Mouse (Mus musculus) megakaryocyte, embryonic 14.5 days (primary cell): ENCODE measurements around the gene Hc. TPM values are rescaled to one million over a fixed set of nuclear protein-coding genes. Genes with fewer than 3 reads are reported as not detected.

Experiments
- H3K27me3 ChIP-seq: replicated peaks from 2 replicates; pipeline ENCODE3; 2012; ENCODE audit warnings: inconsistent platforms
- H3K36me3 ChIP-seq: replicated peaks from 2 replicates; pipeline ENCODE3; 2012; ENCODE audit warnings: low read length, inconsistent platforms, mixed read lengths
- H3K4me1 ChIP-seq: 2 replicates; pipeline ENCODE4 v1.6.1; 2012; ENCODE audit warnings: inconsistent platforms
- H3K4me3 ChIP-seq: replicated peaks from 2 replicates; pipeline ENCODE3; 2012; ENCODE audit warnings: moderate library complexity, mild to moderate bottlenecking, inconsistent platforms
- H3K9me3 ChIP-seq: 2 replicates; pipeline ENCODE4 v1.6.1; 2012; ENCODE audit warnings: inconsistent platforms
- FLI1 ChIP-seq: IDR thresholded peaks from 2 replicates; pipeline ENCODE4 v1.6.1; 2012; ENCODE audit warnings: low read length, inconsistent platforms, mixed read lengths
- GATA1 ChIP-seq: IDR thresholded peaks from 3 replicates; pipeline ENCODE4 v1.6.1; 2012; ENCODE audit warnings: mixed read lengths, low read length, inconsistent platforms, borderline replicate concordance
- polyA plus RNA-seq: library from polyadenylated mRNA; stranded (reverse); fragments of >175 nt; gene quantifications from 2 replicates; pipeline ENCODE4 v1.2.3, GENCODE M21; 2012; ENCODE audit warnings: low replicate concordance; ENCODE audit not compliant: insufficient read depth

Gene Hc
- polyA plus RNA-seq, 1 experiment: not detected

DNA sequence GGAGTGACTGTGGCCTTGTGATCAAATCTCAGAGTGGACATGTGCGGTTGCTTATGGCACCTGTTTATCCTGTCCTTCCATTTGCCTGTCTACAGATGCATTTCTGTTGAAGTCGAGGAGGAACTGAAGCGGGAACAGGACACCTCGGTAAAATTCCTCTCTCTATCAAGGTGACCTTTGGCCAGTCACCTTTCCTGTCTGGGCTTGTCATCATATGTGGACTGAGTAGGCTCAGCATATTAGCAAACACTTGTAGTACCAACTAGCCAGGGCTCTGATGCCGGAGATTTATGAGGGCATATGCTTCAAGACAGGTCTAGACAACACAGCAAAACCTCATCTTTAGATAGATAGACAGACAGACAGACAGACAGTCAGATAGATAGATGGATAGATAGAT lies 982 bp downstream of the Hc start:
- Histone ChIP-seq H3K9me3 (no peaks in the 10 kb centered on the region), H3K27me3 (peaks cover 18% of the 10 kb centered on the region), H3K4me1 (no peaks in the 10 kb centered on the region), H3K36me3 (no peaks in the 10 kb centered on the region), H3K4me3 (no peak overlapping the region)
- TF ChIP-seq GATA1 (no peak), FLI1 (no peak)

DNA sequence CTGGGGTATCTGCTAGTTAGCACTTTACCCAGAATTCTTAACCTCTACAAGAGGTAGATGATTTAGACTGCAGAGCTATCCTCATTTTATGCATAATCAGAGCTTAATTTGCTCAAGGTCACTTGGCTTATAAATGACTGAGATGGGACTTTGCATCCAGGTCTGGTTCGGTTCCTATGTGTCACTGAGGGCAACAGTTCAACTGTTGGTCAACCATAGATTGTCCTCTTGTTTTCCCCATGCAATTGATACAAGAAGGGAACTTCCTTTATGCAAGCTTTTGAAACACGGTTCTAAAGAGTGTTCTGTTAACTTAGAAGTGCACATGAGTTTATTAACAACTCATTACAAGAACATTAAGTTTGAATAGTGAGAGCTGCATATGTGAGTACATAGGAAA lies 2.9 kb downstream of the Hc start:
- Histone ChIP-seq H3K36me3 (no peaks in the 10 kb centered on the region), H3K4me1 (no peaks in the 10 kb centered on the region), H3K4me3 (no peak overlapping the region), H3K9me3 (no peaks in the 10 kb centered on the region), H3K27me3 (peaks cover 13% of the 10 kb centered on the region)
- no peak for TF ChIP-seq GATA1

DNA sequence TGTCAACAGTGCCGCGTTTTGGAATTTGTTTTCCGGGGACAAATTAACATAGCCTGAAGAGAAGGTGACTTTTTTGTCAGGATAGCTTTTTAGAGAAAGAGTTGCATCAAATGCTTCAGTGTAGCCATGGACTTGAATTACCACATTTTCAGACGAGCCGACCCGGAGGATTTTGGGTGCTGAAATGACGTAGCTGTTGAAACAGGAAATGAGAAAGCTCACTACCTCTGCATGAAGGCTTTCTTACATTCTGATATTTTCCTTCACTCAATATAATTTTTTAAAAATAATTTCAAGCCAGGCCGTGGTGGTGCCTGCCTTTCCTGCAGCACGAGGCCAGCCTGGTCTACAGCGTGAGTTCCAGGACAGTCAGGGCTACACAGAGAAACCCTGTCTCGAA lies 4.0 kb downstream of the Hc start:
- Histone ChIP-seq H3K4me3 (no peak overlapping the region), H3K9me3 (no peaks in the 10 kb centered on the region), H3K27me3 (peaks cover 14% of the 10 kb centered on the region), H3K4me1 (no peaks in the 10 kb centered on the region), H3K36me3 (no peaks in the 10 kb centered on the region)
- no peak for TF ChIP-seq GATA1
- no peak for TF ChIP-seq FLI1

GRCm38 (mm10) chr2:35048851-35049250 lies 12.4 kb downstream of the Hc start:
- Histone ChIP-seq H3K36me3 (no peaks in the 10 kb centered on the region), H3K4me1 (peaks cover 12% of the 10 kb centered on the region), H3K4me3 (no peak overlapping the region), H3K27me3 (peaks cover 5% of the 10 kb centered on the region), H3K9me3 (no peaks in the 10 kb centered on the region)
- TF ChIP-seq GATA1 (no peak), FLI1 (no peak)

- no peak overlapping the region for H3K4me3 ChIP-seq
- no peaks in the 10 kb centered on the region for H3K36me3 ChIP-seq
- TF ChIP-seq FLI1 (no peak), GATA1 (no peak)
- peaks cover 2% of the 10 kb centered on the region for H3K27me3 ChIP-seq
- peaks cover 10% of the 10 kb centered on the region for H3K9me3 ChIP-seq
- H3K4me1 ChIP-seq: no peaks in the 10 kb centered on the region
Measured at GRCm38 (mm10) chr2:35044956-35045355, 16.3 kb downstream of the Hc start.

DNA sequence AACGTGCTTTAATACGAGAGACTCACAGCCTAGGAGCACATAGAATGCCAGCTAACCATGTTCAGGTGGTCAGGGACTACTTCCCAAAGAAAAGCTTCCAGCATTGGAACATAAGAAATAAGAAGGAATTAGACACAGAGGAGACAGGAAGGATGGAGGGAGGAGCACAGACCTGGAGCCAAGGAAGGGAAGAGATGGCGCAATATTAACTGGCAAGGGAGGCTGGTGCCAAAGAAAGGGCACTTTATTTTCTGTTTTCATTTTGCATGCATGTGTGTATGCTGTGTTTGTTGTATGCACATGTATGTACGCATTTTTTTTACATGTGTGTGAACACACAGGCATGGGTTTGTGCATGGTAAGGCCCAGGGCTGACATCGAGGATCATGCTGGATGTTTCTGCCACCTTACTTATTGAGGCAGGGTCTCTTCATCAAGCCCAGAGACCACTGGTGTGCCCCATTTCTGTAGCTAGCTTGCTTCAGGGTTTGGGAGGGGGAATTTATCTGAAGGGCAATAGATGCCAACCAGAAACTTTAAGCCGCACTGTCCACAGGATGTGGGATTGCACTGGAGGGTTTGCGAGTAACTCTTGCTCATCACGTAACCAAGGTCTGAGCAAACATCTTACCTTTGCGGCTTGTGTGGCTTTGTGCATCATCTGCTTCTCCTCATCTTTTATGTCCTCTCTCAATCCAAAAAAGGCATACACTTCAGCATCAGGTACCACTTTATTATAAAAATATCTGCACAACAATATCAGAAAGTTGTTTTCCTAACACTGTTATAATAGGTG lies 22.5 kb downstream of the Hc start:
- Histone ChIP-seq H3K9me3 (peaks cover 10% of the 10 kb centered on the region), H3K4me3 (no peak overlapping the region), H3K4me1 (no peaks in the 10 kb centered on the region; the same call in 1 of the 2 replicates), H3K27me3 (peaks cover 21% of the 10 kb centered on the region), H3K36me3 (no peaks in the 10 kb centered on the region)
- TF ChIP-seq FLI1 (no peak), GATA1 (no peak)

DNA sequence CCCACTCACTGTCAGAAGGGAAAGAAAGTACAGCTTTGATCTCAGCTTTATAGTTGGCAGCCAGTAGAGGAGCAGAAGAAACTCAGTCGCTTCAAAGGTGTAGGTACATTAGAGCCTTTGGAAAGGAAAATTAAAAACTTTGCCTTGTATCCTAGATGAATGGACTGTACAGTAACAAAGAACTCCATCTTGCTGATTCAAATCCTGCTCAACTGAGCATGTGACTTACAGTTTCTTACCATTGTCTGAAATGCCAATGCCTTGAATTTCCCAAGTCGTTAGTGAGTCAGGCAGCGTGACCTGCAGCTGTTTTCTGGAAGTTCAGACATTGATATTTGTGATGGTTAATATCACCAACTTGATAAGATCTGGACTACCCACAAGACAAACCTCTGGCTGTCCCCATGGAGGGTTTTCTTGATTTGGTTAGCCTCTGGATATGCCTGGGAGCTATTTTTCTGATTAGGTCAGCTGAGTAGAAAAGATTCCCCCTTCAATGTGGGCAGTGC lies 36.5 kb downstream of the Hc start:
- Histone ChIP-seq H3K4me3 (no peak overlapping the region), H3K36me3 (no peaks in the 10 kb centered on the region)
- TF ChIP-seq GATA1 (no peak), FLI1 (no peak)

DNA sequence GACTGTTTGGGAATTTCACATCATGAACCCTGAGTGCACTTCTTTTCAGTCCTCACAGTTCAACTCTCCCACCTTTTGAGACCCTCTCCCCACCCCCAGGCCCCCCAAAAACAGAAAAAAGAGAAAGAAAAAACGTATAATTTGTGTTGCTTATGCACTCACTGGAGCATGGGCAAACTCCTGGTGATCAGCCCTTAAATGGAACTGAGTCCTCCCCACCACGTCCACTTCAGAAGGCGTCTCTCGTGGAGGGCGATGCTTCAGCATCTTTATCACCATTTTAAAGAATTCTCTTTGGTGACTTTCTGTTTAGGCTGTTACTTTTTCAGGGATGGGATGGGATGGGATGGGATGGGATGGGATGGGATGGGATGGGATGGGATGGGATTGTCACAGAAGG lies 39.4 kb downstream of the Hc start:
- TF ChIP-seq GATA1: no peak
- TF ChIP-seq FLI1: no peak
- Histone ChIP-seq H3K36me3 (no peaks in the 10 kb centered on the region), H3K4me1 (peaks cover 6% of the 10 kb centered on the region; the same call in 1 of the 2 replicates), H3K4me3 (no peak overlapping the region), H3K9me3 (peaks cover 9% of the 10 kb centered on the region), H3K27me3 (peaks cover 13% of the 10 kb centered on the region)

More for the DNA sequence above, 36.5 kb downstream of the Hc start:
- H3K27me3 ChIP-seq: peaks cover 12% of the 10 kb centered on the region
- peaks cover 9% of the 10 kb centered on the region for H3K9me3 ChIP-seq
- peaks cover 6% of the 10 kb centered on the region; the same call in 1 of the 2 replicates for H3K4me1 ChIP-seq

GRCm38 (mm10) chr2:35015861-35016260 lies 45.4 kb downstream of the Hc start:
- Histone ChIP-seq H3K9me3 (no peaks in the 10 kb centered on the region), H3K4me1 (peaks cover 16% of the 10 kb centered on the region), H3K36me3 (no peaks in the 10 kb centered on the region), H3K27me3 (peaks cover 23% of the 10 kb centered on the region), H3K4me3 (no peak overlapping the region)
- TF ChIP-seq FLI1 (no peak), GATA1 (no peak)

GRCm38 (mm10) chr2:35011649-35012048 lies 49.6 kb downstream of the Hc start:
- peaks cover 34% of the 10 kb centered on the region for H3K27me3 ChIP-seq
- H3K9me3 ChIP-seq: 0 out of 2 replicates have a peak, but pooled peaks cover 4% of the 10 kb centered on the region
- H3K36me3 ChIP-seq: no peaks in the 10 kb centered on the region
- no peak overlapping the region for H3K4me3 ChIP-seq
- TF ChIP-seq GATA1 (no peak), FLI1 (no peak)
- H3K4me1 ChIP-seq: peaks cover 16% of the 10 kb centered on the region
